Mouse (Mus musculus) hindbrain, embryonic 11.5 days (tissue): ENCODE results near the gene Cmpk2. TPM values are rescaled to one million over a fixed set of nuclear protein-coding genes. Genes with fewer than 3 reads are reported as not detected.

Experiments
- polyA plus RNA-seq: library from polyadenylated mRNA; unstranded; fragments of >200 nt; fragmentation: Nextera tagmentation; extraction: Ambion mirVana; gene quantifications from 2 replicates; pipeline ENCODE4 v1.2.1, GENCODE M21; 2014

The Cmpk2 gene
- polyA plus RNA-seq, 1 experiment from 2014 or later, result 8.8 TPM

Other genes with a start within 250 kb of the Cmpk2 start
- gene Rnf144a, start 54.0 kb upstream of the Cmpk2 start, polyA plus RNA-seq, result 23.7 and 30.8 TPM in 2 replicates
- 0.24 and 0.28 TPM in 2 replicates for gene Rsad2, start 12.8 kb upstream of the Cmpk2 start, polyA plus RNA-seq